Mouse (Mus musculus): ENCODE measurements around the gene Pigyl. TPM values are rescaled to one million over a fixed set of nuclear protein-coding genes. Genes with fewer than 3 reads are reported as not detected.

Gene Pigyl
- 58.4 and 60.8 TPM in 2 replicates for polyA plus RNA-seq (2014; fragmentation: Nextera tagmentation; extraction: Ambion mirVana)

DNA sequence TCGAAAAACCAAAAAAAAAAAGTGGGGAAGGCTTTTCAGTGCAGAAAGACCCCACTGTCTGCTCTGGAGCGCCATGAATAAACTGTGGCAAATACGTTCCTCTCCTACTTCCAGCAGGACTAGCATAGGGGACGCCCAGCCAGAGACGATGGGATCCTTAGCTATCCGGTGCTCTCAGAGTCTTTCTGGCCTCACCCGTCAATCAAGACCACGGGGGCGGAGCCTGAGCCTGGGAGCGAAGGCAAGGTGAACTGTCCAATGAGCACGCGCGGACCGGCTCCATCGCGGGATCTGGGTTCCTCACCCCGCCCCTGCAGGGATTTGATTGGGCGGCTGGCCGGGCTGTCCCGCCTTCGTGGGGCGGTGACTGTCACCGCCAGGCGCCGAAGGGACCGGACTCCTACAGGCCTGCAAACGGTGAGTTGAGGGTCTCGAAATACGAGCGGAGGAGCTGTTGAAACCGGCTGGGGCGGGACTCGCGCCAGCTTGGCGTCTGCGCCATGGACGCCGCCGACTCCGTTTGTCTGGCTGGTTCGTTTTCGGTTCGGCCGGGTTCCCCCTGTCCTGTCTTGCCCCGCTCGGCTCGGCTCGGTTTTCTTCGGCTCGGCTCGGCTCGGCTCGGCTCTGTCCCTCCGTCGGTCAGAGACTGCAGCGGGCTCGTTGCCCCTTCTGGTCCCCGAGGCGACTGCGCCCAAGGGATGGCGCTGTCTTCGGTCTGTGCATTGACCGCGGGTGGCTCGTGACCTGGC is at the start of gene Pigyl:
TSS of gene Pigyl (plus strand) at position 350 of the 749 bp plus-strand sequence.
- peaks cover 3% of the 10 kb centered on the region; the same call in 1 of the 2 replicates for H3K27me3 ChIP-seq (ENCODE audit: control insufficient read depth, insufficient read depth, low read length)
- DNase-seq (ENCODE audit: low spot score), result peak; percentile 99
- WGBS, result under 1% methylated on average over 65 of the region's 65 CpGs
- ATAC-seq (ENCODE audit: insufficient number of reproducible peaks, low FRiP score, low TSS enrichment, low read depth), result peak; percentile 96
- H3K4me3 ChIP-seq (ENCODE audit: low read depth, low read length), result peak within 1 kb of the TSS; percentile 51
- no peaks in the 10 kb centered on the region for H3K9me3 ChIP-seq (ENCODE audit: control insufficient read depth, low read length)
- H3K4me2 ChIP-seq (ENCODE audit: low read depth, severe bottlenecking), result peak within 1 kb of the TSS; percentile 41
- peaks cover 3% of the 10 kb centered on the region; the same call in 1 of the 2 replicates for H3K4me1 ChIP-seq (ENCODE audit: control insufficient read depth, insufficient read depth, low read length)
- H3K9ac ChIP-seq (ENCODE audit: low read length), result peak within 1 kb of the TSS; percentile 71
- 0 out of 2 replicates have a peak within 1 kb of the TSS, but pooled peaks have one; percentile 24 for H3K27ac ChIP-seq (replicated peaks; ENCODE audit: low read depth, low read length)
- H3K36me3 ChIP-seq (ENCODE audit: control insufficient read depth, insufficient read depth, low read length), result no peaks in the 10 kb centered on the region

GRCm38 (mm10) chr9:22108194-22108593 is 48.5 kb upstream of the Pigyl start:
- no peak overlapping the region for H3K4me2 ChIP-seq (ENCODE audit: low read depth, severe bottlenecking)
- no peak for ATAC-seq (ENCODE audit: insufficient number of reproducible peaks, low FRiP score, low TSS enrichment, low read depth)
- WGBS, result 92% methylated on average over 9 of the region's 9 CpGs
- no peaks in the 10 kb centered on the region for H3K4me1 ChIP-seq (ENCODE audit: control insufficient read depth, insufficient read depth, low read length)
- no peak overlapping the region for H3K9ac ChIP-seq (ENCODE audit: low read length)
- no peaks in the 10 kb centered on the region for H3K27me3 ChIP-seq (ENCODE audit: control insufficient read depth, insufficient read depth, low read length)
- no peak overlapping the region for H3K4me3 ChIP-seq (ENCODE audit: low read depth, low read length)
- H3K27ac ChIP-seq (replicated peaks; ENCODE audit: low read depth, low read length), result no peak overlapping the region
- no peak for DNase-seq (ENCODE audit: low spot score)
- H3K36me3 ChIP-seq (ENCODE audit: control insufficient read depth, insufficient read depth, low read length), result peaks cover 4% of the 10 kb centered on the region; the same call in 1 of the 2 replicates
- no peaks in the 10 kb centered on the region for H3K9me3 ChIP-seq (ENCODE audit: control insufficient read depth, low read length)

DNA sequence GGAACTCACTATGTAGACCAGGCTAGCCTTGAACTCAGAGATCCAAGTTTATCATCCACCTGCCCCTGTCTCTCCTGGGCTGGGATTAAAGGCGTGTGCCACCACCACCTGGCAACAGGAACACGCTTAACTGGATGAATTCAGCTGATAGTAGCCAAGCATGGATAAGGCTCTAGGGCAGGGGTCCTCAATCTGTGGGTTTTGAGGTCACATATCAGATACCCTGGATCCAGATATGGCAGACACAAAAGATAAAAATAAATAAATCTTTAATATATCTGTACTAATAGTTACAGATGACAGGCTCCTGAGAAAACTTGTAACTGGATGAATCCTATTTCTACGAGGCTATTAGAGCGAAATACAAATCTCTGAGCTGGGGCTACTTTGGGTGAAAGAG is 41.0 kb upstream of the Pigyl start:
- no peaks in the 10 kb centered on the region for H3K27me3 ChIP-seq (ENCODE audit: control insufficient read depth, insufficient read depth, low read length)
- no peak overlapping the region for H3K27ac ChIP-seq (replicated peaks; ENCODE audit: low read depth, low read length)
- no peaks in the 10 kb centered on the region for H3K9me3 ChIP-seq (ENCODE audit: control insufficient read depth, low read length)
- H3K4me2 ChIP-seq (ENCODE audit: low read depth, severe bottlenecking), result peak overlapping the region; percentile 73
- no peak overlapping the region; the same call in 1 of the 2 replicates for H3K9ac ChIP-seq (ENCODE audit: low read length)
- 96% methylated on average over 4 of the region's 4 CpGs for WGBS
- ATAC-seq (ENCODE audit: insufficient number of reproducible peaks, low FRiP score, low TSS enrichment, low read depth), result no peak
- H3K4me3 ChIP-seq (ENCODE audit: low read depth, low read length), result peak overlapping the region; percentile 85; the same call in 1 of the 2 replicates
- peaks cover 2% of the 10 kb centered on the region; the same call in 1 of the 2 replicates for H3K36me3 ChIP-seq (ENCODE audit: control insufficient read depth, insufficient read depth, low read length)
- H3K4me1 ChIP-seq (ENCODE audit: control insufficient read depth, insufficient read depth, low read length), result peaks cover 8% of the 10 kb centered on the region; the same call in 1 of the 2 replicates
- DNase-seq (ENCODE audit: low spot score), result no peak

DNA sequence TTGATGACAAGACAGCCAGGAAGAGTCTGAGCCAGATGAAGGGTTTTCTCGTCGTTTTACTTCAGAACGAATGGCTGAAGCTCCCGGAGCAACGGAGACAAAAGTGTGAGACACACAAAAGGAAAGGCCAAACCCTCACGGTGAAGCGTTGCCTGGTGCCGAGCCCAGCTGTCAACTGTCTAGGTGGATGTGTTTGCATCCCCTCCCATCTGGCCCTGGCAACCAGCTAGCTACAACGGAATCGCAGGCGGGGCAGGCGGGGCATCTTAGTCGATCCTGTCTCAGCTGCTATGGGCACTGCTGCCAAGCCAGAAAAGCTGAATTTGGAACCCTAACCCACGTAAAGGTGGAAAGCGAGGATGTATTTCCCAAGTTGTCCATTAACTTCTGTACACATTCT is 40.6 kb upstream of the Pigyl start:
- DNase-seq (ENCODE audit: low spot score), result no peak
- H3K27ac ChIP-seq (replicated peaks; ENCODE audit: low read depth, low read length), result no peak overlapping the region
- 38% methylated on average over 15 of the region's 15 CpGs for WGBS

DNA sequence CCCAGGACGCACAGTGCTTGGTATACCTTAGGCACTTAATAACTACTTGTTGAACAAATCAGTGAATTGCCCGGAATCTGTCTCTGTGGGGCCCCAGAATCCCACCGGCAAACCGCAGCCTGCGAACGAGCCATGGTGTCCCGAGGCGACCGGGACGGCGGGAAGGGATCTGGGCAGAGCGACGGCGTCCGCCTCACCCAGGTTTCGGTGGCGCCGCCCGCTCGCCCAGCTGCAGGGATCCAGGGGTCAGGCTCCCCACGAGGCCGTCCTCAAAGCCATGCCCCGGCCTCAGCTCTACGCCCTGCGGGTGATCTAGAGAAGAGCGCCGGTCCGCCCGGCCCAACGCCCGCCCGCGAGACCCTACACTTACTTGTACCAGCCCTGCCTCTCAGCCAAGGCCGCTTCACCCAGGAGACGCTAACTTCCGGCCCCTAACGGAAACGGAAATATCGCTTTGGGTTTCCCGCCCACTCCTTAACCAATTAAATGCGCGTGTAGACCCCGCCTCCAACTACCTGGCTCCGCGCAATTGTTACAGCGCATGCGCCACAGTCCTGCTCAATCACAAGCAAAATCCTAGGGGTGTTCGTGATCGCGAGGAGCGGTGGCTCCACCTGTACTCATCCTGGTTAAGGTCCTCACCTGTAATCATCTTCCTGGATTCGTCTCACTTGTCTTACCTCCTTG is 39.8 kb upstream of the Pigyl start, which contains the start of gene Elof1:
TSS of gene Elof1 (minus strand) at position 433 of the 687 bp plus-strand sequence.
- H3K27me3 ChIP-seq (ENCODE audit: control insufficient read depth, insufficient read depth, low read length), result no peaks in the 10 kb centered on the region
- under 1% methylated on average over 52 of the region's 52 CpGs for WGBS
- peak; percentile 96 for DNase-seq (ENCODE audit: low spot score)
- H3K36me3 ChIP-seq (ENCODE audit: control insufficient read depth, insufficient read depth, low read length), result peaks cover 2% of the 10 kb centered on the region; the same call in 1 of the 2 replicates
- H3K4me1 ChIP-seq (ENCODE audit: control insufficient read depth, insufficient read depth, low read length), result peaks cover 8% of the 10 kb centered on the region; the same call in 1 of the 2 replicates
- ATAC-seq (ENCODE audit: insufficient number of reproducible peaks, low FRiP score, low TSS enrichment, low read depth), result peak; percentile 93
- H3K9ac ChIP-seq (ENCODE audit: low read length), result peak within 1 kb of the TSS; percentile 91
- H3K27ac ChIP-seq (replicated peaks; ENCODE audit: low read depth, low read length), result peak within 1 kb of the TSS; percentile 59; the same call in 1 of the 2 replicates
- H3K4me3 ChIP-seq (ENCODE audit: low read depth, low read length), result peak within 1 kb of the TSS; percentile 85
- peak within 1 kb of the TSS; percentile 73 for H3K4me2 ChIP-seq (ENCODE audit: low read depth, severe bottlenecking)
- H3K9me3 ChIP-seq (ENCODE audit: control insufficient read depth, low read length), result no peaks in the 10 kb centered on the region

More for the DNA sequence above, 40.6 kb upstream of the Pigyl start:
- peak overlapping the region; percentile 85 for H3K4me3 ChIP-seq (ENCODE audit: low read depth, low read length)
- H3K4me2 ChIP-seq (ENCODE audit: low read depth, severe bottlenecking), result peak overlapping the region; percentile 73
- peaks cover 8% of the 10 kb centered on the region; the same call in 1 of the 2 replicates for H3K4me1 ChIP-seq (ENCODE audit: control insufficient read depth, insufficient read depth, low read length)
- H3K9ac ChIP-seq (ENCODE audit: low read length), result peak overlapping the region; percentile 91
- no peaks in the 10 kb centered on the region for H3K9me3 ChIP-seq (ENCODE audit: control insufficient read depth, low read length)
- no peak for ATAC-seq (ENCODE audit: insufficient number of reproducible peaks, low FRiP score, low TSS enrichment, low read depth)
- H3K36me3 ChIP-seq (ENCODE audit: control insufficient read depth, insufficient read depth, low read length), result peaks cover 2% of the 10 kb centered on the region; the same call in 1 of the 2 replicates
- no peaks in the 10 kb centered on the region for H3K27me3 ChIP-seq (ENCODE audit: control insufficient read depth, insufficient read depth, low read length)

DNA sequence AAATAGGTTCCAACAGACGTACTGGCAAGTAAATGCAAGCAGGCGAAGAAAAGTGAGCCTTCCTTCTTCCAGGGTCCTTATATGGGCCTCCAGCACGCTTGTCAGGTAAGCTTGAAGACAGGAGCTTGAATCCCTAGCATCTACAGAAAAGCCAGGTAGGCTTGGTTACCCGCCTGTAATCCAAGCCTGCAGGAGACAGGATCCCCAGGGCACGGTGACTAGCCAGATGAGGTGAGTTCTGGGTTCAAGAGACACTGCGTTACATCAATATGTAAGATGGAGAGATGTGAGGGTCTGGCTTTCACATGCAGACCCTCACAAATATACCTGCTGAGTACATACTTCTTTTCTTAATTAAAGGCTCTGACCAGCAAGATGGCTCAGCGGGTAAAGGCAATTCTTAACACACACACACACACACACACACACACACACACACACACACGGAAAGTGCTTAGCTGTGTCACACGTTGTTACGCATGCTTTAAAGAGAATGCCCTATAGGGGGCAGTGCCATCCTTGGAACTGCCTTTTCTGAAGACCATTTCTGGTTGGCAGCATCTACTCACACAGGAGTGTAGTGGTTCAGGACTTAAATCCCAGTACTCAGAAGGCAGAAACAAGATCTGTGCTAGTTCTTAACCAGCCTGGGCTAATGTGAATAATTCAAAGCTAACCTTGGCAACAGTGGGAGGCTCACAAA is 38.7 kb upstream of the Pigyl start:
- H3K27me3 ChIP-seq (ENCODE audit: control insufficient read depth, insufficient read depth, low read length), result no peaks in the 10 kb centered on the region
- peak overlapping the region; percentile 85 for H3K4me3 ChIP-seq (ENCODE audit: low read depth, low read length)
- no peaks in the 10 kb centered on the region for H3K9me3 ChIP-seq (ENCODE audit: control insufficient read depth, low read length)
- peak overlapping the region; percentile 73 for H3K4me2 ChIP-seq (ENCODE audit: low read depth, severe bottlenecking)
- peak; percentile 54 for DNase-seq (ENCODE audit: low spot score)
- no peak overlapping the region for H3K27ac ChIP-seq (replicated peaks; ENCODE audit: low read depth, low read length)
- no peak overlapping the region for H3K9ac ChIP-seq (ENCODE audit: low read length)
- no peak for ATAC-seq (ENCODE audit: insufficient number of reproducible peaks, low FRiP score, low TSS enrichment, low read depth)
- H3K4me1 ChIP-seq (ENCODE audit: control insufficient read depth, insufficient read depth, low read length), result peaks cover 8% of the 10 kb centered on the region; the same call in 1 of the 2 replicates
- peaks cover 2% of the 10 kb centered on the region; the same call in 1 of the 2 replicates for H3K36me3 ChIP-seq (ENCODE audit: control insufficient read depth, insufficient read depth, low read length)
- 44% methylated on average over 10 of the region's 10 CpGs for WGBS

DNA sequence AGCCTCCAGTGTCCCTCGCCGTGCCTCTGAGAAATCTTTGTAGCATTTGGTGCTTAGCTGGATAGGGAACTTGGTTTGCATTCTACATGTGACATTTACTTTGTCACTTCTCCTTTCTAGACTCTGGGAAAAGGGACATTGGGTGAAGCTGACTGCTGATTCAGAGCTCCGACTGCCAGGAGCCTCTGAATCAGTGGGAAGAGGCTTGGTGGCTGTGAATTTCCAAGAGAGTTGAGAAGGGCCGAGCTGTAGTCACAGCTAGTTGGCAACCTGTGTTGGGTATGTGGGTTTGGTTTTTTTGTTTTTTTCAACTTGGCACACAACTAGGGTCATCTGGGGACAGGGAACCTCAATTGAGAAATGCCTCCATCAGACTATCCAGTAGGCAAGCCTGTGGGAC is 37.1 kb upstream of the Pigyl start:
- Histone ChIP-seq H3K27ac (replicated peaks; ENCODE audit: low read depth, low read length) (no peak overlapping the region), H3K4me1 (ENCODE audit: control insufficient read depth, insufficient read depth, low read length) (peaks cover 8% of the 10 kb centered on the region; the same call in 1 of the 2 replicates), H3K27me3 (ENCODE audit: control insufficient read depth, insufficient read depth, low read length) (no peaks in the 10 kb centered on the region), H3K9ac (ENCODE audit: low read length) (no peak overlapping the region), H3K4me3 (ENCODE audit: low read depth, low read length) (no peak overlapping the region), H3K4me2 (ENCODE audit: low read depth, severe bottlenecking) (no peak overlapping the region), H3K36me3 (ENCODE audit: control insufficient read depth, insufficient read depth, low read length) (no peaks in the 10 kb centered on the region), H3K9me3 (ENCODE audit: control insufficient read depth, low read length) (no peaks in the 10 kb centered on the region)
- 96% methylated on average over 4 of the region's 4 CpGs for WGBS
- ATAC-seq (ENCODE audit: insufficient number of reproducible peaks, low FRiP score, low TSS enrichment, low read depth) (no peak), DNase-seq (ENCODE audit: low spot score) (no peak)

DNA sequence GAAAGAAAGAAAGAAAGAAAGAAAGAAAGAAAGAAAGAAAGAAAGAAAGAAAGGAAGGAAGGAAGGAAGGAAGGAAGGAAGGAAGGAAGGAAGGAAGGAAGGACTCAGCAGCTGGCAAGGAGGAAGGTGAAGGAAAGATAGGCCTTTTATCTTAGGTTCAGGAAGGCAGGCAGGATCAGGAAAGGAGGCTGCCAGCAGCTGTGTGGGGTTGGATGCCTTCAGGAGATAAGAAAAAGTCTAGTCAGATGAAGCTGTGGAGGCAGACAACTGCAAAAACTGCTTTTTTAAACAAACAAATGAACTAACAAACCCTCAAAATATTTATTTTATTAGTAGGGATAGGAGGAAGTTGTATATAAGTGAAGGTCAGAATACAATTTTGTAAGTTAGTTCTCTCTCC is 35.1 kb upstream of the Pigyl start:
- no peak overlapping the region for H3K4me3 ChIP-seq (ENCODE audit: low read depth, low read length)
- no peaks in the 10 kb centered on the region for H3K27me3 ChIP-seq (ENCODE audit: control insufficient read depth, insufficient read depth, low read length)
- DNase-seq (ENCODE audit: low spot score), result no peak
- no peaks in the 10 kb centered on the region for H3K9me3 ChIP-seq (ENCODE audit: control insufficient read depth, low read length)
- H3K36me3 ChIP-seq (ENCODE audit: control insufficient read depth, insufficient read depth, low read length), result no peaks in the 10 kb centered on the region
- no peak overlapping the region for H3K9ac ChIP-seq (ENCODE audit: low read length)
- ATAC-seq (ENCODE audit: insufficient number of reproducible peaks, low FRiP score, low TSS enrichment, low read depth), result no peak
- 0 out of 2 replicates have a peak, but pooled peaks cover 3% of the 10 kb centered on the region for H3K4me1 ChIP-seq (ENCODE audit: control insufficient read depth, insufficient read depth, low read length)
- no peak overlapping the region for H3K4me2 ChIP-seq (ENCODE audit: low read depth, severe bottlenecking)
- H3K27ac ChIP-seq (replicated peaks; ENCODE audit: low read depth, low read length), result no peak overlapping the region
